Mouse (Mus musculus): ENCODE data around the gene Dusp14.

Gene Dusp14

DNA sequence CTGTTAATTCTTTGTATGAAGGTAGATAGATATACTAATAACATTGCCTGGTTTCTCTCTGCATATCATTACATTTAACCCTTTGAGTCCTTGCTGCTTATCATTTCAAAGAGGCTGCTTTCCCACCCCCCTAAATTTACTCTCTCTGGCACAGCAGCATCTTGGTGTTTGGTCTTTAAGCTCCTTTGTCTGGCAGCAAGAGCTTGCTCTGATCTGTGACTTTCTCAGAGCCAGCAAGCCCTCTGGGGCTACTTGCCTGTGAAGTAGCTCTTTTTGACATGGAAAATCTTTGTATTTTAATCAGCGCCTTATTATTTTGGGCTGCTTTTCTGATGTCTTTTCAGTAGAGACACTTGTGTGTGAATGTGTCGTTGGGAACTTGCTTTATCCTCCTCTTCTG lies 57.5 kb downstream of the Dusp14 start:
- no peak for DNase-seq

- no peak for DNase-seq
Measured at GRCm38 (mm10) chr11:84011050-84011449, 58.0 kb downstream of the Dusp14 start.

GRCm38 (mm10) chr11:84010411-84010810 lies 58.6 kb downstream of the Dusp14 start:
- no peak for DNase-seq

- DNase-seq, result no peak
Measured at GRCm38 (mm10) chr11:84009001-84009400, 60.1 kb downstream of the Dusp14 start.

- DNase-seq, result no peak
Measured at GRCm38 (mm10) chr11:84003986-84004385, 65.1 kb downstream of the Dusp14 start.

DNA sequence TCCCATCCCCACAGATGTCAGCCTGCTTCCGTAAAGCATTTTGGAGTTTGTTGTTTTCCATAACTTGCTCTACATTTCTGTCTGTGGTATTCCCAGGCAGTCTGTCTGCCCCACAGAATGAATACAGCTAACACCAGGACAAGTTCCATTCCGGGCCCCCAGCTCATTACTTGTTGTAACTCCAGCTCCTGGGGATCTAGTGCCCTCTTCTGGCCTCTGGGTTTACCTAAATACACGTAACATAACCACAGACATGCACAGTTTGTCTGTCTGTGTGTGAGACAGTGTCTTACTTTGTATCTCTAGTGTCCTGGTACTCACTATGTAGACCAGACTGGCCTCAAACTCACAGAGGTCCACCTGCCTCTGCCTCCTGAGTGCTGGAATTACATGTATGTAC lies 67.8 kb downstream of the Dusp14 start:
- DNase-seq, result no peak

GRCm38 (mm10) chr11:83999411-83999915 lies 69.6 kb downstream of the Dusp14 start:
- DNase-seq, result no peak

DNA sequence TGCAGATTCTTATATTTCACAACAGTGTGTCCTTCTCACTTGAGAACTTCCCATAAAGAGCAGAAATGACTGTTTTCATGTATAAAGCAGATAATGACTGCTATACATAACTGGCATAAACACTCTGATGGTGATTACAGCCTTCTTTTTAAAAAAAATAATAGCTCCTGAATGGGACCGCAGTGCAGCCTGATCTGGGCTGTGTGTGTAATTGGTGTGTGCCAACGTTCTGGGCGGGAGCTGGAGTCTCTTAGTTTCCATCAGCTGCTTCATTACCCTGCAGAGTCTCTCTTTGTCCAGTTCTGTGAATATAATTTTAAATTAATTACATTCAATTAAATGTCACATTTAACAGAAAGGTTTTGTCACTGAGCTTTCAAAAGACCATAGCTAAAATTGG lies 70.1 kb downstream of the Dusp14 start:
- no peak for DNase-seq

Data from B cell, adult 2 months (primary cell).